ENCODE assay signal across 21 mouse cellular contexts in genomic region chr15:13076908-13077669, GRCm38 (mm10).
DNase-seq lines count a peak whose midpoint lies in the region; ATAC-seq lines count a peak whose summit lies in the region.
"Had no signal": no experiment of that assay in that cellular context is flagged by ENCODE, and none has a peak within 500 bp of the region (broad histone marks: within the 10 kb centered on the region; RNA-seq: fewer than 3 reads in every experiment).

No protein-coding gene starts in this region.

- peak; percentile 60; the same call in 1 of the 2 replicates for ATAC-seq in midbrain, embryonic 15.5 days (replicated peaks)
- ATAC-seq in midbrain, embryonic 11.5 days (ENCODE audit: low FRiP score) = no peak
- ATAC-seq in erythroblast, adult 5-6 weeks (replicated peaks; ENCODE audit: low FRiP score, poor library complexity, severe bottlenecking) = no peak
- ATAC-seq: intestine, postnatal 0 days; liver, postnatal 0 days had no signal

- 76% methylated on average over 8 of the region's 8 CpGs for WGBS in midbrain, embryonic 15.5 days
- 81% methylated on average over 8 of the region's 8 CpGs for WGBS in midbrain, embryonic 11.5 days

- DNase-seq in adrenal gland, adult 2 months = peak; percentile 31
- no peak for DNase-seq in adrenal gland, adult 18-20 months (ENCODE audit: low spot score in 2 of 2)
- DNase-seq in midbrain, embryonic 11.5 days (ENCODE audit: low spot score, missing footprints) = no peak
- peak; percentile 2 for DNase-seq in 3T3-L1 (ENCODE audit: low read depth, low spot score)
- DNase-seq in adrenal gland, postnatal 25 days = peak; percentile 20
- DNase-seq in cerebellum, adult 11-12 months = no peak
- DNase-seq: cerebellum, postnatal 36 days; gastrocnemius, postnatal 14 days; heart, adult 18-20 months; liver, postnatal 0 days; right cerebral cortex, adult 18-20 months; thymus, postnatal 14 days had no signal

- no peak overlapping the region for H3K9ac ChIP-seq in midbrain, embryonic 15.5 days
- H3K9ac ChIP-seq in midbrain, embryonic 11.5 days (ENCODE audit: low read length) = no peak overlapping the region
- H3K9ac ChIP-seq: embryonic facial prominence, embryonic 15.5 days; heart, embryonic 13.5 days; hindbrain, embryonic 15.5 days; kidney, embryonic 15.5 days; limb, embryonic 15.5 days; liver, postnatal 0 days had no signal

- no peaks in the 10 kb centered on the region for H3K27me3 ChIP-seq in midbrain, embryonic 15.5 days (replicated peaks)
- no peaks in the 10 kb centered on the region for H3K27me3 ChIP-seq in midbrain, embryonic 11.5 days (ENCODE audit: control insufficient read depth, insufficient read depth, low read length)
- H3K27me3 ChIP-seq: embryonic facial prominence, embryonic 15.5 days; heart, embryonic 13.5 days; hindbrain, embryonic 15.5 days; kidney, embryonic 15.5 days; limb, embryonic 15.5 days had no signal

- no peaks in the 10 kb centered on the region for H3K9me3 ChIP-seq in midbrain, embryonic 15.5 days
- H3K9me3 ChIP-seq in midbrain, embryonic 11.5 days (ENCODE audit: control insufficient read depth, low read length) = no peaks in the 10 kb centered on the region
- H3K9me3 ChIP-seq: embryonic facial prominence, embryonic 15.5 days; G1E; heart, embryonic 13.5 days; hindbrain, embryonic 15.5 days; kidney, embryonic 15.5 days; limb, embryonic 15.5 days had no signal

- H3K4me3 ChIP-seq in midbrain, embryonic 15.5 days = no peak overlapping the region
- no peak overlapping the region for H3K4me3 ChIP-seq in midbrain, embryonic 11.5 days (ENCODE audit: low read depth, low read length)
- H3K4me3 ChIP-seq: embryonic facial prominence, embryonic 15.5 days; heart, embryonic 13.5 days; hindbrain, embryonic 15.5 days; kidney, embryonic 15.5 days; limb, embryonic 15.5 days had no signal

- H3K36me3 ChIP-seq in midbrain, embryonic 15.5 days (replicated peaks) = no peaks in the 10 kb centered on the region
- H3K36me3 ChIP-seq in midbrain, embryonic 11.5 days (ENCODE audit: control insufficient read depth, insufficient read depth, low read length) = no peaks in the 10 kb centered on the region
- H3K36me3 ChIP-seq: embryonic facial prominence, embryonic 15.5 days; G1E; heart, embryonic 13.5 days; hindbrain, embryonic 15.5 days; kidney, embryonic 15.5 days; limb, embryonic 15.5 days had no signal

- no peak overlapping the region for H3K4me2 ChIP-seq in midbrain, embryonic 15.5 days
- no peak overlapping the region for H3K4me2 ChIP-seq in midbrain, embryonic 11.5 days
- H3K4me2 ChIP-seq: embryonic facial prominence, embryonic 15.5 days; heart, embryonic 13.5 days; hindbrain, embryonic 15.5 days; kidney, embryonic 15.5 days; limb, embryonic 15.5 days had no signal

- no peak overlapping the region for H3K27ac ChIP-seq in midbrain, embryonic 15.5 days
- H3K27ac ChIP-seq in midbrain, embryonic 11.5 days (ENCODE audit: low read depth, low read length) = no peak overlapping the region
- H3K27ac ChIP-seq: embryonic facial prominence, embryonic 15.5 days; heart, embryonic 13.5 days; hindbrain, embryonic 15.5 days; kidney, embryonic 15.5 days; limb, embryonic 15.5 days had no signal

- H3K4me1 ChIP-seq in midbrain, embryonic 15.5 days = no peaks in the 10 kb centered on the region
- no peaks in the 10 kb centered on the region for H3K4me1 ChIP-seq in midbrain, embryonic 11.5 days (ENCODE audit: control insufficient read depth, insufficient read depth, low read length)
- H3K4me1 ChIP-seq: embryonic facial prominence, embryonic 15.5 days; hindbrain, embryonic 15.5 days; kidney, embryonic 15.5 days had no signal

Comparison
In these comparisons a context has a peak if more than half of its experiments do, and no peak if none do; other contexts are left out.
1. DNase-seq: peak in adrenal gland, adult 2 months (single experiment), 3T3-L1 (single experiment) and adrenal gland, postnatal 25 days (single experiment); none in adrenal gland, adult 18-20 months (0 of 2), midbrain, embryonic 11.5 days (single experiment) and cerebellum, adult 11-12 months (single experiment).